Mouse (Mus musculus) MEL (cell line): ENCODE results near the gene Atf2. TPM values are rescaled to one million over a fixed set of nuclear protein-coding genes. Genes with fewer than 3 reads are reported as not detected.

ENCODE experiments used
- DNase-seq: peaks from one replicate; pipeline ENCODE4 v3.0.0; 2011; ENCODE audit warnings: low read depth, low spot score
- H3K27ac ChIP-seq: 2 replicates; pipeline ENCODE4 v1.5.1; 2012; ENCODE audit warnings: low read depth, mild to moderate bottlenecking, control low read depth, low read length, moderate library complexity; ENCODE audit not compliant: control insufficient read depth
- H3K27me3 ChIP-seq, 2 experiments: fragments of 150-350 bp in 1 of 2; sonication (generic) in 1 of 2; 2 replicates each; pipeline ENCODE4 v1.6.1; 2012; ENCODE audit warnings: low read length in 2 of 2, mild to moderate bottlenecking in 2 of 2, improper control_type of control experiment in 1 of 2, moderate library complexity in 1 of 2; ENCODE audit not compliant: insufficient read depth in 2 of 2, control insufficient read depth in 1 of 2
- H3K36me3 ChIP-seq, 2 experiments: 2 replicates each; pipeline ENCODE4 v1.6.1; 2012 to 2014; ENCODE audit warnings: low read length in 2 of 2, improper control_type of control experiment in 1 of 2, inconsistent platforms in 1 of 2, mild to moderate bottlenecking in 1 of 2; ENCODE audit not compliant: insufficient read depth in 2 of 2, control insufficient read depth in 1 of 2
- H3K4me1 ChIP-seq, 2 experiments: fragments of 150-350 bp in 1 of 2; sonication (generic) in 1 of 2; 2 replicates each; pipeline ENCODE4 v1.6.1; 2012; ENCODE audit warnings: low read length in 2 of 2, improper control_type of control experiment in 1 of 2, mild to moderate bottlenecking in 1 of 2; ENCODE audit not compliant: insufficient read depth in 2 of 2, control insufficient read depth in 1 of 2
- H3K4me3 ChIP-seq, 2 experiments: fragments of 150-350 bp in 1 of 2; sonication (generic) in 1 of 2; 2 replicates each; pipeline ENCODE4 v1.5.1; 2012; ENCODE audit warnings: low read depth in 2 of 2, low read length in 2 of 2, mild to moderate bottlenecking in 2 of 2, moderate library complexity in 2 of 2, control low read depth in 1 of 2, improper control_type of control experiment in 1 of 2; ENCODE audit not compliant: control insufficient read depth in 1 of 2, insufficient read depth in 1 of 2
- H3K79me2 ChIP-seq: 2 replicates; pipeline ENCODE4 v1.6.1; 2012; ENCODE audit warnings: mild to moderate bottlenecking, low read length, moderate library complexity; ENCODE audit not compliant: control insufficient read depth, poor library complexity, insufficient read depth
- H3K9ac ChIP-seq: 2 replicates; pipeline ENCODE4 v1.6.1; 2012; ENCODE audit warnings: low read depth, mild to moderate bottlenecking, control low read depth, low read length, moderate library complexity; ENCODE audit not compliant: control insufficient read depth, poor library complexity, severe bottlenecking
- H3K9me3 ChIP-seq: fragments of 150-350 bp; sonication (generic); replicated peaks from 2 replicates; pipeline ENCODE4 v1.6.1; 2012; ENCODE audit warnings: mild to moderate bottlenecking, low read length, improper control_type of control experiment, moderate library complexity; ENCODE audit not compliant: insufficient read depth
- CTCF ChIP-seq, 3 experiments: IDR thresholded peaks in 2 of 3; conservative IDR thresholded peaks in 1 of 3; 2 replicates each; pipeline ENCODE4 v1.5.1; 2011 to 2012; ENCODE audit warnings: low read length in 3 of 3, low read depth in 2 of 3, mild to moderate bottlenecking in 2 of 3, improper control_type of control experiment in 1 of 3, inconsistent platforms in 1 of 3, mixed read lengths in 1 of 3, moderate library complexity in 1 of 3; ENCODE audit not compliant: control insufficient read depth in 1 of 3, insufficient read depth in 1 of 3, poor library complexity in 1 of 3, severe bottlenecking in 1 of 3
- E2F4 ChIP-seq: IDR thresholded peaks from 2 replicates; pipeline ENCODE4 v1.6.1; 2011; ENCODE audit warnings: low read depth, low read length, improper control_type of control experiment, borderline replicate concordance
- ELF1 ChIP-seq: IDR thresholded peaks from 2 replicates; pipeline ENCODE4 v1.6.1; 2014; ENCODE audit warnings: low read depth, mild to moderate bottlenecking, inconsistent platforms, low read length, improper control_type of control experiment, moderate library complexity
- EP300 ChIP-seq, 2 experiments: IDR thresholded peaks; 2 replicates each; pipeline ENCODE4 v1.6.1; 2011; ENCODE audit warnings: improper control_type of control experiment in 2 of 2, low read length in 2 of 2, low read depth in 1 of 2, mild to moderate bottlenecking in 1 of 2
- GABPA ChIP-seq: IDR thresholded peaks from 2 replicates; pipeline ENCODE4 v1.6.1; 2012; ENCODE audit warnings: low read depth, mild to moderate bottlenecking, inconsistent platforms, low read length, improper control_type of control experiment, moderate library complexity
- GATA1 ChIP-seq: IDR thresholded peaks from 2 replicates; pipeline ENCODE4 v1.6.1; 2011; ENCODE audit warnings: low read depth, low read length, improper control_type of control experiment
- JUND ChIP-seq: IDR thresholded peaks from 2 replicates; pipeline ENCODE4 v1.6.1; 2011; ENCODE audit warnings: low read depth, mild to moderate bottlenecking, improper control_type of control experiment, low read length
- KAT2A ChIP-seq: conservative IDR thresholded peaks from 2 replicates; pipeline ENCODE4 v1.6.1; 2012; ENCODE audit warnings: low read depth, low read length, improper control_type of control experiment, inconsistent platforms
- MAX ChIP-seq: IDR thresholded peaks from 2 replicates; pipeline ENCODE4 v1.6.1; 2011; ENCODE audit warnings: low read length, improper control_type of control experiment
- MAZ ChIP-seq: IDR thresholded peaks from 2 replicates; pipeline ENCODE4 v1.6.1; 2012; ENCODE audit warnings: low read depth, mild to moderate bottlenecking, inconsistent platforms, low read length, improper control_type of control experiment
- MEF2A ChIP-seq: IDR thresholded peaks from 2 replicates; pipeline ENCODE4 v1.6.1; 2014; ENCODE audit warnings: low read depth, mild to moderate bottlenecking, inconsistent platforms, low read length, improper control_type of control experiment; ENCODE audit not compliant: poor library complexity, insufficient replicate concordance, severe bottlenecking; ENCODE audit errors: extremely low read depth
- MXI1 ChIP-seq: IDR thresholded peaks from 2 replicates; pipeline ENCODE4 v1.6.1; 2011; ENCODE audit warnings: mild to moderate bottlenecking, low read depth, low read length, improper control_type of control experiment
- NELFE ChIP-seq: IDR thresholded peaks from 2 replicates; pipeline ENCODE4 v1.6.1; 2011; ENCODE audit warnings: low read depth, low read length, improper control_type of control experiment
- POLR2AphosphoS2 ChIP-seq: IDR thresholded peaks from 2 replicates; pipeline ENCODE4 v1.6.1; 2011; ENCODE audit warnings: low read length, improper control_type of control experiment
- POLR2AphosphoS5 ChIP-seq: IDR thresholded peaks from 2 replicates; pipeline ENCODE4 v1.6.1; 2012; ENCODE audit warnings: low read depth, borderline replicate concordance, mild to moderate bottlenecking, inconsistent platforms, low read length, moderate library complexity, mixed read lengths
- RAD21 ChIP-seq: IDR thresholded peaks from 2 replicates; pipeline ENCODE4 v1.6.1; 2011; ENCODE audit warnings: mild to moderate bottlenecking, low read depth, low read length, improper control_type of control experiment
- SMC3 ChIP-seq: IDR thresholded peaks from 2 replicates; pipeline ENCODE4 v1.6.1; 2011; ENCODE audit warnings: low read depth, low read length, improper control_type of control experiment
- TBP ChIP-seq: IDR thresholded peaks from 2 replicates; pipeline ENCODE4 v1.8.0; 2011; ENCODE audit warnings: low read depth, low read length, improper control_type of control experiment
- TCF12 ChIP-seq: IDR thresholded peaks from 2 replicates; pipeline ENCODE4 v1.6.1; 2014; ENCODE audit warnings: low read depth, mild to moderate bottlenecking, inconsistent platforms, low read length, improper control_type of control experiment, moderate library complexity
- UBTF ChIP-seq: IDR thresholded peaks from 2 replicates; pipeline ENCODE4 v1.6.1; 2012; ENCODE audit warnings: low read depth, mild to moderate bottlenecking, inconsistent platforms, low read length, improper control_type of control experiment, moderate library complexity, borderline replicate concordance; ENCODE audit not compliant: insufficient read depth
- USF2 ChIP-seq, 2 experiments: IDR thresholded peaks; 2 replicates each; pipeline ENCODE4 v1.6.1; 2011 to 2012; ENCODE audit warnings: improper control_type of control experiment in 2 of 2, low read length in 2 of 2, borderline replicate concordance in 1 of 2, inconsistent platforms in 1 of 2, low read depth in 1 of 2, mild to moderate bottlenecking in 1 of 2; ENCODE audit not compliant: insufficient read depth in 1 of 2
- ZKSCAN1 ChIP-seq: IDR thresholded peaks from 2 replicates; pipeline ENCODE4 v1.6.1; 2012; ENCODE audit warnings: low read depth, mild to moderate bottlenecking, inconsistent platforms, low read length, improper control_type of control experiment, moderate library complexity
- ZNF384 ChIP-seq: IDR thresholded peaks from 2 replicates; pipeline ENCODE4 v1.6.1; 2012; ENCODE audit warnings: low read depth, mild to moderate bottlenecking, inconsistent platforms, low read length, improper control_type of control experiment
- polyA plus RNA-seq, 2 experiments: library from polyadenylated mRNA; stranded (reverse) in 1 of 2; unstranded in 1 of 2; fragments of >175 nt in 1 of 2; fragments of >200 nt in 1 of 2; gene quantifications; 2 replicates each; pipeline versions ENCODE4 v1.2.1 to v1.2.4; 2012; ENCODE audit warnings: low replicate concordance in 2 of 2, low read depth in 1 of 2; ENCODE audit not compliant: insufficient read length in 2 of 2, insufficient read depth in 1 of 2, missing spikeins in 1 of 2
- total RNA-seq: library from RNA; depleted of rRNA; stranded (reverse); fragments of 300-350 nt; gene quantifications from 2 replicates; pipeline ENCODE4 v1.2.3, GENCODE M21; 2012

Gene Atf2
- total and polyA plus RNA-seq, 3 experiments = 16.8 to 82.3 (median 36.7) TPM

DNA sequence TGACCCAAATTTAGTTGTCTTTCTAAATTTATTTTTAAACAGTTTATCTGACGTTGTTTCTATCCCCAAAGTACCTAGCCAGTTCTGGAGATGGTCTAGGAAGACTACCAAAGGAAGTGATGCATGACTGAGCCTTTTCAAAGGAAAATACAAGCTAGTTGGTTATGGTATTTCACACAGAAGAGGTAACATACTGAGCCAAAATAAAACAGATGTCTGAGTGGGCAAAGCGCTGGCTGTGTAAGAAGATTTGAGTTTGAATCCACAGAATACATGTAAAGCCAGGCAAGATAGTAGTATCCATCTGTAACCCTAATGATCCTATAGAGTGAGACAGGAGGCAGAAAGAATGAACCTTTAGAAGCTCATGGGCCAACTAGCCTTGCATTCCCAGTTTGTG lies 14.5 kb downstream of the Atf2 start:
- H3K79me2 ChIP-seq = no peaks in the 10 kb centered on the region; the same call in 1 of the 2 replicates
- DNase-seq = no peak
- H3K9ac ChIP-seq = no peak overlapping the region
- TF ChIP-seq KAT2A = no peak
- TF ChIP-seq, all 39 proteins: peak for 0
- Histone ChIP-seq H3K27ac (no peak overlapping the region), H3K4me1 (peaks cover 0 to 2% of the 10 kb centered on the region in 2 experiments; a peak in 1 of 4 replicates), H3K27me3 (no peaks in the 10 kb centered on the region), H3K4me3 (no peak overlapping the region), H3K9me3 (no peaks in the 10 kb centered on the region), H3K36me3 (peaks cover 5 to 23% of the 10 kb centered on the region in 2 experiments)

DNA sequence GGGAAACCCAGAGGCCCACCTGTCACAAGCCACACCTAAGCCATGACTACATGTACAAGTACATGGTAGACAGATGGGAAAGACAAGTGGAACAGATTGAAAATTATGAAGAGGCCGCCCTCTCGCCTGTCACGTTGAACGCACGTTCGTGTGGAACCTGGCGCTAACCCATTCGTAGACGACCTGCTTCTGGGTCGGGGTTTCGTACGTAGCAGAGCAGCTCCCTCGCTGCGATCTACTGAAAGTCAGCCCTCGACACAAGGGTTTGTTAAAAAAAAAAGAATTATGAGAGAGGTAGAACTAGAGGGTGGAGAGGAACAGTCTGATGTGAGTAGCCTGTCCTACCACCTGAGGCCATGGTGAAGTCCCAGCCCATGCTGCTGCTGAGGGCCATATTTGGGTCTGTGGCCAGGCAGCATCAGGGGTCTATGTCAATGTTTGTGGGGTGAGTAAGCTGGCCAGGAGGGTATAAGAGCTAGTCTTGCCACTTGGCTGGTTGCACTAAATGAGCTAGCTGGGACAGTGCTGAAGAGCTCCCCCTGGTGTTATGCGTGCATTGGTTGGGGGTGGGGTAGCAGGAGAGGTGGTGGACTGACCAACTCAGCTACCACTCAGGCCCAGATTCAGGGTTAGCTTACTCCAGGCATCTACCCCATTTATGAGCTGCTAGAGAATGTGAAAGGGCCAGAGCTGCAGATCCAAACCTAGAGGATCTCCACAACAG lies 24.5 kb downstream of the Atf2 start:
- TF ChIP-seq SMC3 (peak; percentile 61), GATA1 (no peak), MXI1 (no peak), UBTF (0 out of 2 replicates have a peak, but pooled peaks have one; percentile 60), TCF12 (no peak), RAD21 (peak; percentile 16), JUND (no peak), ELF1 (no peak), CTCF (IDR thresholded peaks at IDR 0.05 in 2 of 3, conservative IDR thresholded peaks at IDR 0.05 in 1 of 3; ENCODE audit: control insufficient read depth in 1 of 3, insufficient read depth in 1 of 3, low read depth in 2 of 3, low read length in 3 of 3, poor library complexity in 1 of 3, severe bottlenecking in 1 of 3) (peak; percentile 58 to 75 (median 70); a peak in 5 of 6 replicates)
- TF ChIP-seq, all 39 proteins: peak for 4
- peak; percentile 55 for DNase-seq

DNA sequence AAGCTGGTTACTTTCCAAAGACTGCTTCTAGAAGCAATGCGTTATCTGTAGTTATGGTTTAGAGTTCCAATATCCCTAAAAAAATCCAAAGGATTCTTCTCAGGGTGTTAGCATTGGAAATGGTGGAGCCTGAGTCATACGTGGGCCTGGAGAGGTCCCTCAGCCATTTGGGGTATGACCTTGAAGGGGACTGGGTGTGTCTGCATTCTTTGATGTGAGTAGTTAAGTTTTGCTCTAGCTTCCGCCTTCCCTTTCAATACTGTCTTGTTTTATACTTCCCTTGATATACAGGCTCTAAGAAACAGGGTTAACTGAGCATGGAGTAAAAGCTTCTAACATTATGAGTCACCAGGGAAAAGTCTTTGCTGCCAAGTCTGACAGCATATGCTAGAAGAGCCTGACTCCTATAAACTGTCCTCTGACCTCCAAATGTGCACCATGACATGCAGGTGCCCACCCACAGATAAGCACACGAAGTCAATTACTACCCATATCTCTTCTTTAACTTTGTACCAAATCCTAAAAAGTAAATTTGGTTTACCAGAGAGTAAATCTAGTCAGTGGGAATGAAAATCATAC lies 32.3 kb downstream of the Atf2 start:
- peak; percentile 65 for DNase-seq
- peaks cover 2 to 33% of the 10 kb centered on the region in 2 experiments for H3K36me3 ChIP-seq
- no peak overlapping the region for H3K4me3 ChIP-seq
- peaks cover 3 to 24% of the 10 kb centered on the region in 2 experiments; a peak in 3 of 4 replicates for H3K4me1 ChIP-seq
- peak overlapping the region; percentile 22; the same call in 1 of the 2 replicates for H3K27ac ChIP-seq
- no peak overlapping the region for H3K9ac ChIP-seq
- no peaks in the 10 kb centered on the region for H3K9me3 ChIP-seq
- H3K79me2 ChIP-seq = peaks cover 3% of the 10 kb centered on the region; the same call in 1 of the 2 replicates
- H3K27me3 ChIP-seq = no peaks in the 10 kb centered on the region
- TF ChIP-seq E2F4 (no peak), JUND (no peak), MEF2A (no peak), USF2 (IDR thresholded peaks at IDR 0.05; ENCODE audit: borderline replicate concordance in 1 of 2, insufficient read depth in 1 of 2, low read depth in 1 of 2, low read length in 2 of 2) (no peak), MAZ (no peak), RAD21 (no peak), MAX (no peak), POLR2AphosphoS2 (no peak), ZKSCAN1 (no peak), ZNF384 (no peak), POLR2AphosphoS5 (no peak), EP300 (IDR thresholded peaks at IDR 0.05; ENCODE audit: low read depth in 1 of 2, low read length in 2 of 2) (no peak; a peak in 1 of 4 replicates), GABPA (no peak), TBP (no peak), NELFE (no peak)

More for the DNA sequence above, 24.5 kb downstream of the Atf2 start:
- Histone ChIP-seq H3K27me3 (no peaks in the 10 kb centered on the region), H3K4me1 (no peaks in the 10 kb centered on the region), H3K36me3 (peaks cover 0 to 16% of the 10 kb centered on the region in 2 experiments; a peak in 2 of 4 replicates), H3K27ac (no peak overlapping the region), H3K4me3 (no peak overlapping the region), H3K9me3 (no peaks in the 10 kb centered on the region), H3K9ac (no peak overlapping the region), H3K79me2 (no peaks in the 10 kb centered on the region; the same call in 1 of the 2 replicates)
